In genomic region chr1:63112865-63113261, GRCm38 (mm10) we compare ENCODE assay signal across 8 mouse cellular contexts. TPM values are rescaled to one million over a fixed set of nuclear protein-coding genes. Genes with fewer than 3 reads are reported as not detected.
A peak's percentile ranks its signal among the peaks of the same experiment; 100 is the strongest.
DNase-seq lines count a peak whose midpoint lies in the region.

No protein-coding gene starts in this region.

- peak; percentile 55 to 60 for DNase-seq in B cell, adult 2 months
- peak; percentile 47 for DNase-seq in ZHBTc4 (ENCODE audit: low read depth, low spot score)
- DNase-seq in embryo, embryonic 10.5 days (ENCODE audit: low spot score), result peak; percentile 59
- DNase-seq in heart, adult 8-10 months (ENCODE audit: low spot score), result peak; percentile 24
- peak; percentile 78 to 83 for DNase-seq in kidney, adult 8-10 months
- DNase-seq in lung, postnatal 10 days, result peak; percentile 41
- DNase-seq in ovary, postnatal 36 days (ENCODE audit: low spot score), result peak; percentile 48
- DNase-seq in urinary bladder, postnatal 36 days (ENCODE audit: low spot score in 2 of 2), result peak; percentile 31 to 33

RNA-seq across cellular contexts. Expression of gene Ino80d, which starts 1.6 kb away (rescaled TPM):
- 10 to 100 TPM; 15.1 to 18.8 (median 16.8) TPM for total RNA-seq in heart, adult 8-10 months (2022)

Comparison
In these comparisons a context has a peak if more than half of its experiments do, and no peak if none do; other contexts are left out.
1. Peak in every context shown above with its lines: DNase-seq.
2. DNase-seq: peak in every context shown above with its lines; median percentile 80 in kidney, adult 8-10 months; 59 in embryo, embryonic 10.5 days; 58 in B cell, adult 2 months; 48 in ovary, postnatal 36 days; 47 in ZHBTc4; 41 in lung, postnatal 10 days; 32 in urinary bladder, postnatal 36 days; 24 in heart, adult 8-10 months.